Mouse (Mus musculus) adrenal gland (tissue): ENCODE measurements around the gene Il22ra1.

ENCODE experiments used
- intact Hi-C: fragments of 180-260 bp; cut with DNase I; formaldehyde crosslinking; loops from one replicate; pipeline ENCODE4 v1.15.1; 2025

Il22ra1 gene

GRCm38 (mm10) chr4:135730951-135731350 is 3.0 kb downstream of the Il22ra1 start:
- intact Hi-C loops: no loop called here

GRCm38 (mm10) chr4:135733901-135734300 is 5.9 kb downstream of the Il22ra1 start:
- intact Hi-C loops: no loop called here

DNA sequence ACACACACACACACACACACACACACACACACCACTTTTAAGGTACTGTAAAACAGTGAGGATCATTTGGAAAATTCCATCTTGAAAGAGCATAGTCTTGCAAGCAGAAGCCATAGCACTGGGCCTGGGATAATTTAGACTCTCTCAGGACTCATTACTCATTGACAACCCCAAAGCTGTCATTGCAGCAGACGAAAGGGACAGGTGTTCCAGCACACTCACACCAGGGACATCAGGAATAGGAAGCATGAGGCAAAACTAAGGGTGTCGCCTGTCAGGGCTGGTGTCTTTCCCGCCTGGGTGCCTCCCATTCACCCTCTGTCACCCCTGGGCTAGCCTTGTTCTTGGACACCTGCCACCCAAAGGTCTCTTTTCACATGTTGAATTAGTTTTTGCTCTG is 8.9 kb downstream of the Il22ra1 start:
- intact Hi-C loops: no loop called here

DNA sequence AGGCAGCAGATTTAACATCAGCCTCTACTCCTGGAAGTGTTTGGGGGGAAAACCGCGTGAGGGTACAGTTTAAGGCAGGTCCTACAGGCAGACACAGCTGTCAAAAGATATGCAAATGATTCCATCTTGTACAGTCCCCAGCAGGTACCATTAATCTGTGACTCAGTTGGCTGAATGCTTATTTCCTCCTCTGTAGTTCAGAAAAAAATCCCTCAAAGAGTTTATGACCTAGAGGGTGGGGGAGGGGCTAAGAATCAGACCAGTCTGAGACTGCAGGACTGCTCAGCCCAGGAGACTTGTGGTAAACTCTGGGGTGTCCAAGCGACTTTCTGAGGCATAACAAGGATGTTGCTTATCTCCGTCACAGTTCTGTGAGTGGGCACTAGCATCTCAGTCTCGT is 10.3 kb downstream of the Il22ra1 start:
- intact Hi-C loops: no loop called here

DNA sequence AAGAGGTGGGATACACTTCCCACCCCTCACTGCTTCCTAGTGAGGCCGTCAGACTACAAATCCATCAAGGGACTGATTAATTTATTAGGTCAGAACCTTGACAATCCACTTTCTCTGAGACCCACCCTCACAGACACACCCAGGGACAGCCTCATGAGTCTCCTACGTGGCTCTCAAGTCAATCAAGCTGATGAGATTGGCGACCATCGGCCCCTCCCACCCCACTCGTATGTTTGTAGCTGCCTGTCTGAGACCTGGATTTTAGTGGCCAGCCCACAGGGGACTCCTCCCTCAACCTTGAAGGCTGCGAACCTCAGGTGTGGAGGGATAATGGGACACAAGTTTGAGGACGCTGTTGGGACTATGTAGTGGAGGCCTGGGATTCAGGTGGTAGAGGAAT is 11.2 kb downstream of the Il22ra1 start:
- intact Hi-C loops: no loop called here

- intact Hi-C loops: no loop called here
Observed at GRCm38 (mm10) chr4:135739672-135740071, 11.7 kb downstream of the Il22ra1 start.

DNA sequence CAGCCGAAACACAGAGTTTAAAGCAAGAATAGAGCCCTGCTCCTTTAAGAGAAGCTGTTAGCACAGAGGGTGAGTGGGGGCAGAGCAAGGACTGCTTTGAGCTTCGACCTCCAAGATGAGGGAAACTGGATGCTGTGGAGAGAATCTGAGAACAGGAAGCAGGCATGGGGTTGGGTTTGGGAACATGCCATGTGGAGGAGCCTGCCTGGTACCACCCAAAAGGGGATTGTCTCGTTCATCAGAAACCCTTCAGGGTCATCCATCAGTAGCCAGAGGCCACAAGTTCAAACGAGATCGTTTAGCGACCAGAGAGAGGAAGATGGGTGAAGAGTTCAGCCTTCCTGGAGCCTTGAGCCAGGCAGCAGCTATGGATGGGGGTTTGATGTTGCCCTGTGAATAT is 15.5 kb downstream of the Il22ra1 start:
- intact Hi-C loops: no loop called here

DNA sequence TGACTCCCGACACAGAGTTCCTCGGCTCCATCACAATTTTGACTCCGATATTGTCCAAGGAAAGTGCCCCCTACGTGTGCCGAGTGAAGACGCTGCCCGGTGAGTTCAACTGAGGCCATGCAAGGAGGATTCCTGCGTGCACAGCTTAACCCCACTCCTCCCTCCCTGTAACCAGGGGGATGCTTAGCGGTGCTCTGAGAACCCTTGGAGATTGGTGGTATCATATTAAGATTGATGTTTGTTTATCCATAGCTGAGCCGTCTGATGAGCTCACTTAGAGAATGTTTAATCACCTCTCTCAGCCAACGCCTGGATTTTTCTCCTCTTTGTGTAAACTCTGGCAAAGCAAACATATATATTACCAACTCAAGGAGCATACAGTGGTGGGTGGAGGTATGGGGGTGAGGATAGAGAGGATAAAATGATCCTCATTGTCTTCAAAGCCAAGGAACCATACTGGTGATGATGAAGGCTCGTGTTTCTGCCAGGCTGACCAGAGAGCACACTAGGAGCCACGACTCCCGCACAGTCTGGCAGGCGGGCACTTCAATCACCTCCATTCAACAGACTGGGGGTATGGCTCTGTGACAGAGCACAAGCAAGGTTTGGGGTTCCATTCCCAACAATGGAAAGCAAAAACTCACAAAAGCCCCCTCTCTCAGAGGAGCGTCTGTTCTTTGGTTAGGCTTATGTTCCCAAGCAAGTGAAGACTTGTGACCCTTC is 16.9 kb downstream of the Il22ra1 start:
- intact Hi-C loops: no loop called here

DNA sequence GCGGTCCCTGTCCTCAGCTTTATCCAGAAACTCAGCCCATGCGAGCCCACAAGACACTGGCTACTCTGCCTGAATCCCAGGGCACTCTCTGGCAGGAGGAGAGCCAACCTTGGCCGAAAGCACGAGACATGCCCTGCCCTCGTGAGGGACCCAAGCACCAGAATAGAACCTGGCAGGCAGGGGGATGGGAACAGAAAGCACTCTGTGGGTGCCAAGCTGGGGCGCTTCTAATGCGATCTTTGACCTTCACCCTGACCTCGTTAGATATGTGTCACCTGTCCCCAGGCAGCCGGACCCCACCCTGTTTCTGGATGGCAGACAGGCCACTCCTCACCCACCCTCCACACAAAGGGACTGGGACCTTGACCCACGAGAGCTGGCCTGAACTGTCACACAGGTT is 17.6 kb downstream of the Il22ra1 start:
- intact Hi-C loops: no loop called here

DNA sequence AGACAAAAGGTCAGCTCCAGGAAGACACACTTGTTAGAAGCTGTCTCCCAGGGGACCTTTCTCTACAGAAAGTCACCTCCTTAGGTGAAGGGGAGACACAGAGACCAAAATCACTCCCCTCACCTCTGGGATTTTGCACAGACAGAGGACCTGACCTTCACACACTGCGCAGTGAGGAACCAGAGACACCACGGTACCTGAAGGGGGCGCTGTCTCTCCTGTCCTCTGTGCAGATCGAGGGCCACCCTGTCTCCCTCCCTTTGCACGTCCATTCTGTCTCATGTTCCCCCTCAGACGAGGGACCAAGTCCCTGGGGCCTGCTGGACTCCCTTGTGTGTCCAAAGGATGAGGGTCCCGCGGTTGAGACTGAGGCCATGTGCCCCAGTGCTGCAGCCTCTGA is 22.9 kb downstream of the Il22ra1 start:
- intact Hi-C loops: no loop called here

GRCm38 (mm10) chr4:135752106-135752778 is 24.3 kb downstream of the Il22ra1 start:
- intact Hi-C loops: no loop called here

GRCm38 (mm10) chr4:135752779-135753164 is 24.8 kb downstream of the Il22ra1 start:
- intact Hi-C loops: no loop called here

- intact Hi-C loops: no loop called here
Observed at GRCm38 (mm10) chr4:135758331-135758730, 30.4 kb downstream of the Il22ra1 start.

DNA sequence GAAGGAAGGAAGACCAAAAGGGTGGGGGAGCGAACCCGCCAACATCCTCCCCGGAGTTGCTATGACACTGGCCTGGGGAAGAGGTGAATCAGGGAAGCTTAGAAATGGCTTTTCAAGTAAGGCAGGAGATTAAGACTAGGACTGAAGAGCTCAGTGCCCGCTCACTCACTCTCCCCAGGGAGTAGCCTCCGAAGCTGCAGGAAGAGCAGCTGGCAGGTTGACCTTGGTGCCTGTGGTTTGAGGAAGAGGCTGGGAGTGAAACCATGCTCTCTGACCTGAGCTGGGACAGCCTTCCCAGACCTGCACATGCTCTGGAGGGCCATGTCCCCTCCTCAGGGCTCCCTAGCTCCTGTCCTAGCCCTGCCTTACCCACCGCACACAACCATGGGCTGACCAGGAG is 30.9 kb downstream of the Il22ra1 start:
- intact Hi-C loops: no loop called here

- intact Hi-C loops: no loop called here
Observed at GRCm38 (mm10) chr4:135759356-135759976, 31.5 kb downstream of the Il22ra1 start, which contains the start of gene Myom3. Gene Myom3, plus strand, starts transcription at chr4:135759715.

DNA sequence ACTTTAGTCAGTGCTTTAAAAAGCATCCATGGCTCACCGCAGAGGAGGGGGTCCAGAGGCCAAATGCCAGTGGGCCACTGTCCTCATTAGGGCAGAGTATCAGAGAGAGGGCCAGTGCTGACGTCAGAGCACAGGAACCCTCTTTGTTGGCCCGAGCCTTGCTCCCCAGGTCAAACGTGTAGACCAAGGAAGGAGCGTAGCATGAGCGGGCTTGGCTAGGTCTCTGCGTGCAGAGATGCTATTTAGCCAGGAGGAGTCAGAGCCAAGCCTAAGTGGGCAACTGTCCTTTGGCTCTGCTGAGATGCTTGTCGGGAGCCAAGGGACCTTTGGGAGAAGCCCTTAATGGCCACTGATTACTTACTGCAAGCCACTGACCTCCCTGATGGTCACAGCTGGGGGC is 33.1 kb downstream of the Il22ra1 start:
- intact Hi-C loops: no loop called here

DNA sequence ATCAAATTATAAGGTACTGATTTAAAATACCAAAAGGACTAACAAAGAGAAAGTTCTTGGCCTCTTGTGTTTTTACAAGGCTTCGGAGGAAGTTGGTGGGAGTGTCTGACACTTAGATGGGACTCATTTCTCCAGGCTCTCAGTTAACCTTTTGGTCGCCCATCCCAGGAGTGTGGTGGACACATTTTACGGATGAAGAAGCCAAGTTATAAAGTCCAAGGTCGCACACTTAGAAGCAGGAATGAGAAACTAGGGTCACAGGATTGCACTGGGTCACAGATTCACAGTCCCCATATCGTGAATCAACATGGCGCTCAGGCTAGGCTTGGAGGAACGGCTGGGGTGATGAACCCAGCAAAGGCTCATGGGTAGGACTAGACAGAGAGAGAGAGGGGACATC is 33.6 kb downstream of the Il22ra1 start:
- intact Hi-C loops: no loop called here

DNA sequence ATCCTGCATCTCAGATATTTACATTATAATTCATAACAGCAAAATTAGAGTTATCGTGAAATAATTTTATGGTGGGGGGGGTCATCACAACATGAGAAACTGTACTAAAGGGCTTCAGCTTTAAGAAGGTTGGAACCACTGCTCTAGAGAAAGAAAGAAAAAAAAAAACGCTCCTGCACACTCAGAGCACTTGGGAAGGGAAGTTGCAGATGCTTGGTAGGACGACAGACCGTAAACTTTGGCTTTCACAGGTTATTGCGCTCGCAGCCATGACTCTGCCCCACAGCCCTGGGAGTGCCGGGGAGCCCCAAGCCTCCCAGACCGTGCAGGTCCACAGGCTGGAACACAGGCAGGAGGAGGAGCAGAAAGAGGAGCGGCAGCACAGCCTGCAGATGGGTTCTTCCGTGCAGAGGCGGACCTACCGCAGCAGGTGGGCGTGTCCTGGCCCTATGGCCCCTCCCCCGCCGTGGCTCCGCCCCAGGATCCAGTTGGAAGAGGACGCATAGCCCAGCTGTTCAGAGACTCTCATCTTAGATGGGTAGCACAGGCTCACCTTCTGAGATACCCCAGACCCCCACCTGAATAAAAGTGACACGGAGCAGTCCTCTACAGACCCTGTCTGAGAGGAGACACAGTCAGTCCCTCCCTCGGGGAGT is 34.4 kb downstream of the Il22ra1 start:
- intact Hi-C loops: no loop called here

DNA sequence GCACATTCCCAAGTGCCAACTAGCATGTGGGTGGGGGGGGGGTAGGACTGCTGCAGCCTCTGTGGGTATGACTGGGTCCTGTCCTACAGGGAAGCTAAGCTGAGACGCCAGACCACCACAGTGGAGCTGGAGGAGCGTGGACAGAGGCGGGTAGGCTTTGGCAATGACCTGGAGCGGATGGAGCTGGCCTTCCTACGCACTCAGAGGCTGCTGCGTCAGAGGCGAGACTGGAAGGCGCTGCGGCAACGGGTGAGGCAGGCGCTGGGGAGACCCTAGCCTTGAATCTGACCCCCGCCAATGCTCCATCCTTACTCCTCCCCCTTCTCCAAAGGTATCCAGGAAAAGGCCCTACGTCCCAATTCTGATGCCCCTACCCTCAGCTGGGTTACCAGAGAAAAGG is 36.7 kb downstream of the Il22ra1 start:
- intact Hi-C loops: loop anchor here (5.0 kb wide), 1 partner anchor 52 kb away; no protein-coding TSS in a partner anchor

DNA sequence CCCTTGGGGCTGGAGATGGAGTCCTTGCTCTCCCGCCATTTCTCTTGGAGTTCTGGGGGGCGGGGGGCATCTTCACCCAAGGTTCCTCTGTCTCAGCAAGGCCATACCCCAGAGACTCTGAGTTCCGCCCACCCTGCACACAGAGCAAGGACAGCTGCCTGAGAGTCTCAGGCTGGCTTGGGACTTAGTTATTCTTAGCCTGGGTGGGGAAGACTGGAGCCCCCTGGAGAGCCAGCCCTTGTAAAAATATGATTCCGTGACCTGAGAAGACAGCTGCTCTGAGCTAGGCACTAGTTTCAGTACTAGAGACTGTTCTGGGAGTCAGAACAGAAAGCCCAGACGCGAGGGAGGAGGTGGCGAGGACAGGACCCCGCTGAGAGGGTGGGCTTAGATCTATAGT is 37.7 kb downstream of the Il22ra1 start:
- intact Hi-C loops: loop anchor here (5.0 kb wide), 1 partner anchor 53 kb away; no protein-coding TSS in a partner anchor

- intact Hi-C loops: loop anchor here (5.0 kb wide), 1 partner anchor 55 kb away; no protein-coding TSS in a partner anchor
Observed at GRCm38 (mm10) chr4:135766976-135767375, 39.0 kb downstream of the Il22ra1 start.
